Mouse (Mus musculus) heart, postnatal 0 days (tissue): ENCODE measurements at regions not wholly inside any gene's neighbourhood (a gene's known extent, or its start where the extent isn't known, plus 50 kb on each side); places are given as distances from the start of the nearest gene placed in this dataset.

Experiments used
- CTCF ChIP-seq: IDR thresholded peaks from 2 replicates; pipeline ENCODE4 v1.5.1; 2016; ENCODE audit warnings: antibody characterized with exemption, control low read depth, low read depth
- EP300 ChIP-seq: IDR thresholded peaks from 2 replicates; pipeline ENCODE4 v1.6.1; 2016; ENCODE audit warnings: antibody characterized with exemption, low read depth

DNA sequence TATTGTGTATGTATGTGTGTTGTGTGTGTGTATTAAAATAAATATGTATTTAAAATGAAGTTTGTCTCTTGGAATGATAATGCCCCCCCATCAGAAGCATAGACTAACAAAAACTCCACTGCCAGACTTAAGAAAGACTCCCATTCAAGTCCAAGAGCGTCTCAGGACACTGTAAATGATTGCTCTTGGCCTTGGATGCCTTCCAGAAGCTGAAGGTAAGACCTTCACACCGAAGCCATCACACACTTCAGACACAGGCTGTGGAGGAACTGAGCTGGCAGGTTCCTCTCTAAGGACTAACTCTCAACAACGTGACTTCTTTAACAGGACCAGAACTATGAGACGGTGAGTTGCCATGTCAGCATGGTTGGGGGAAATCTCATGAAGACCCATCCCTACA lies 370.0 kb upstream of the Ano5 start:
- TF ChIP-seq CTCF (no peak), EP300 (no peak)
